Mouse (Mus musculus): ENCODE measurements around the gene Cldn34b1.
"Not testable (repeated sequence)": the region's sequence is repeated elsewhere in the genome, so short reads cannot be mapped to it uniquely, and the experiment has no call there.

The Cldn34b1 gene

GRCm38 (mm10) chrX:154890167-154890566 is at the start of gene Cldn34b1:
TSS of gene Cldn34b1 (minus strand) at chrX:154890267.
- in situ Hi-C loops (cut with MseI, MboI): not testable (repeated sequence)

- in situ Hi-C loops (cut with MseI, MboI): not testable (repeated sequence)
Measured at GRCm38 (mm10) chrX:154935887-154936286, 45.8 kb upstream of the Cldn34b1 start, which contains the start of gene Magea6. TSS of gene Magea6 (minus strand) at chrX:154935987.
